Comparison of ENCODE assay signal across 8 mouse cellular contexts in genomic region chr9:111117794-111118251, GRCm38 (mm10). TPM values are rescaled to one million over a fixed set of nuclear protein-coding genes. Genes with fewer than 3 reads are reported as not detected.
DNase-seq lines count a peak whose midpoint lies in the region; ATAC-seq and TF ChIP-seq lines count a peak whose summit lies in the region.

No protein-coding gene starts in this region.

- DNase-seq in CD8-positive naive resting alpha-beta T cell, adult 2 months (ENCODE audit: low read depth in 2 of 2, low spot score in 2 of 2), result peak; percentile 53 to 69
- peak; percentile 66 for DNase-seq in c-Kit-negative CD71-positive TER-119-positive erythroid progenitor cells, embryonic 14.5 days (ENCODE audit: low read depth, low spot score)
- peak; percentile 80 for DNase-seq in forebrain, embryonic 10.5 days (ENCODE audit: extremely low spot score, low spot score)
- DNase-seq in kidney, postnatal 25 days, result peak; percentile 86 to 94
- DNase-seq in liver, postnatal 0 days, result peak; percentile 91
- DNase-seq in testis, postnatal 14 days (ENCODE audit: low spot score), result peak; percentile 86

- H3K4me2 ChIP-seq in heart, embryonic 15.5 days, result peak overlapping the region; percentile 74
- peak overlapping the region; percentile 96 for H3K4me2 ChIP-seq in liver, postnatal 0 days (ENCODE audit: low read depth, low read length)
- H3K4me2 ChIP-seq in neural tube, embryonic 15.5 days, result peak overlapping the region; percentile 82

- H3K36me3 ChIP-seq in forebrain, embryonic 10.5 days (replicated peaks), result peaks cover 14% of the 10 kb centered on the region
- H3K36me3 ChIP-seq in heart, embryonic 15.5 days, result no peaks in the 10 kb centered on the region
- 0 out of 2 replicates have a peak, but pooled peaks cover 3% of the 10 kb centered on the region for H3K36me3 ChIP-seq in liver, postnatal 0 days (replicated peaks; ENCODE audit: insufficient read depth, low read length)
- no peaks in the 10 kb centered on the region for H3K36me3 ChIP-seq in neural tube, embryonic 15.5 days

- H3K4me1 ChIP-seq in forebrain, embryonic 10.5 days, result peaks cover 36% of the 10 kb centered on the region
- peaks cover 40% of the 10 kb centered on the region for H3K4me1 ChIP-seq in heart, embryonic 15.5 days (replicated peaks)
- peaks cover 13% of the 10 kb centered on the region; the same call in 1 of the 2 replicates for H3K4me1 ChIP-seq in liver, postnatal 0 days (ENCODE audit: insufficient read depth)
- H3K4me1 ChIP-seq in neural tube, embryonic 15.5 days, result peaks cover 19% of the 10 kb centered on the region

- no peak for TF ChIP-seq EP300 in liver, postnatal 0 days (IDR thresholded peaks at IDR 0.05; ENCODE audit: low read depth)

- TF ChIP-seq CTCF in liver, postnatal 0 days (IDR thresholded peaks at IDR 0.05; ENCODE audit: low read depth), result no peak

- peak overlapping the region; percentile 91 for H3K27ac ChIP-seq in forebrain, embryonic 10.5 days
- peak overlapping the region; percentile 93 for H3K27ac ChIP-seq in heart, embryonic 15.5 days
- H3K27ac ChIP-seq in liver, postnatal 0 days (ENCODE audit: low read depth), result peak overlapping the region; percentile 88
- H3K27ac ChIP-seq in neural tube, embryonic 15.5 days (replicated peaks), result peak overlapping the region; percentile 85

- no peaks in the 10 kb centered on the region for H3K9me3 ChIP-seq in forebrain, embryonic 10.5 days
- H3K9me3 ChIP-seq in heart, embryonic 15.5 days (replicated peaks), result no peaks in the 10 kb centered on the region
- no peaks in the 10 kb centered on the region for H3K9me3 ChIP-seq in liver, postnatal 0 days (ENCODE audit: low read length)
- no peaks in the 10 kb centered on the region for H3K9me3 ChIP-seq in neural tube, embryonic 15.5 days (replicated peaks)

- no peaks in the 10 kb centered on the region for H3K27me3 ChIP-seq in forebrain, embryonic 10.5 days (ENCODE audit: poor library complexity, severe bottlenecking)
- H3K27me3 ChIP-seq in heart, embryonic 15.5 days, result no peaks in the 10 kb centered on the region
- H3K27me3 ChIP-seq in liver, postnatal 0 days (ENCODE audit: insufficient read depth, low read length), result no peaks in the 10 kb centered on the region
- H3K27me3 ChIP-seq in neural tube, embryonic 15.5 days (replicated peaks), result no peaks in the 10 kb centered on the region

- peak overlapping the region; percentile 91 for H3K9ac ChIP-seq in heart, embryonic 15.5 days
- peak overlapping the region; percentile 85 for H3K9ac ChIP-seq in liver, postnatal 0 days (replicated peaks)
- peak overlapping the region; percentile 94 for H3K9ac ChIP-seq in neural tube, embryonic 15.5 days (replicated peaks)

- H3K4me3 ChIP-seq in forebrain, embryonic 10.5 days, result peak overlapping the region; percentile 83
- H3K4me3 ChIP-seq in heart, embryonic 15.5 days, result peak overlapping the region; percentile 91
- peak overlapping the region; percentile 93 for H3K4me3 ChIP-seq in liver, postnatal 0 days (ENCODE audit: low read depth, low read length)
- H3K4me3 ChIP-seq in neural tube, embryonic 15.5 days (replicated peaks), result peak overlapping the region; percentile 99

- under 1% methylated on average over 56 of the region's 56 CpGs for WGBS in forebrain, embryonic 10.5 days
- under 1% methylated on average over 56 of the region's 56 CpGs for WGBS in heart, embryonic 15.5 days
- under 1% methylated on average over 52 of the region's 56 CpGs for WGBS in liver, postnatal 0 days (ENCODE audit: insufficient replicate concordance)
- under 1% methylated on average over 55 of the region's 56 CpGs for WGBS in neural tube, embryonic 15.5 days

- ATAC-seq in heart, embryonic 15.5 days (replicated peaks; ENCODE audit: insufficient number of reproducible peaks, insufficient read depth, low FRiP score, low read depth), result peak; percentile 88
- ATAC-seq in liver, postnatal 0 days, result peak; percentile 92
- peak; percentile 95 for ATAC-seq in neural tube, embryonic 15.5 days (ENCODE audit: low FRiP score)

RNA-seq across cellular contexts. Expression of gene Lrrfip2, which starts 0.4 kb away (rescaled TPM):
- 41.8 and 42.1 TPM in 2 replicates for polyA plus RNA-seq in forebrain, embryonic 10.5 days (2016; fragmentation: Nextera tagmentation; extraction: Ambion mirVana)
- 64.2 and 64.9 TPM in 2 replicates for polyA plus RNA-seq in heart, embryonic 15.5 days (2015; fragmentation: Nextera tagmentation; extraction: Ambion mirVana)
- 18.4 and 18.5 TPM in 2 replicates for polyA plus RNA-seq in liver, postnatal 0 days (2015; fragmentation: Nextera tagmentation; extraction: Ambion mirVana)
- 46.0 and 46.7 TPM in 2 replicates for polyA plus RNA-seq in neural tube, embryonic 15.5 days (2015; fragmentation: Nextera tagmentation; extraction: Ambion mirVana)

Comparison
In these comparisons a context has a peak if more than half of its experiments do, and no peak if none do; other contexts are left out.
1. Peak in every context shown above with its lines: DNase-seq, ATAC-seq, H3K4me3 ChIP-seq and H3K27ac ChIP-seq.